Mouse (Mus musculus) testis, adult 2 months (tissue): Measurements from ENCODE around the gene Zc3h12d.

Source experiments
- CTCF ChIP-seq: fragments of 200-500 bp; IDR thresholded peaks from 2 replicates; pipeline ENCODE4 v1.5.1; 2012; ENCODE audit warnings: low read depth, mild to moderate bottlenecking, inconsistent platforms, low read length, moderate library complexity; ENCODE audit not compliant: control insufficient read depth, insufficient read depth, insufficient replicate concordance
- POLR2A ChIP-seq: fragments of 200-500 bp; IDR thresholded peaks from 2 replicates; pipeline ENCODE4 v1.6.1; 2012; ENCODE audit warnings: low read depth, mild to moderate bottlenecking, inconsistent platforms, low read length, moderate library complexity; ENCODE audit not compliant: control insufficient read depth

DNA sequence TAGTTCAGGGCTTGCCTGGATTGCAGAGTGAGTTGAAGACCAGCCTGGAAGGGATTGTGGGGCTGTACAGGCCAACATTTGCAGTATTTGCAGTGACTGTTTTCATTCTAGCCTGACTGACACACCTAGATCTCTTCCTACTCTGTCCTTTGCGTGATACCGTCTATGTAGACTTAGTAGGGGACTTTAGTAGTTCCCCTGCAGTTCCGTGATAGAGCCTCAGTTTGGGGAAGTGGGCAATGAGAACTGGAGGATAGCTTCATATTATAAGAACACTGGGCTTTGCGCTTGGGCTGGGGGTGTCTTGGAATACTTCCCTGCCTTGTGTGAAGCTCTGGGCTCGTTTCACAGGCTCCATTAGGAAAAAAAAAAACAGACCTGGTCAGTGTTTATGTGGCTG, 12.1 kb upstream of the Zc3h12d start:
- TF ChIP-seq POLR2A (no peak), CTCF (no peak)
